Mouse (Mus musculus) hindbrain, embryonic 16.5 days (tissue): ENCODE measurements at regions not wholly inside any gene's neighbourhood (a gene's known extent, or its start where the extent isn't known, plus 50 kb on each side); places are given as distances from the start of the nearest gene placed in this dataset.

Source experiments
- ATAC-seq: fragments of 200-750 bp; cut with Nextera tagmentation; 2 replicates; pipeline ENCODE4 v1.8.0; 2017; ENCODE audit warnings: moderate TSS enrichment, moderate library complexity
- H3K27ac ChIP-seq: fragments of 300-500 bp; sonication (generic); 2 replicates; pipeline ENCODE4 v1.5.1; 2014; ENCODE audit warnings: low read depth, mild to moderate bottlenecking, control low read depth, low read length, moderate library complexity
- H3K27me3 ChIP-seq: fragments of 300-500 bp; sonication (generic); replicated peaks from 2 replicates; pipeline ENCODE4 v1.6.1; 2014; ENCODE audit warnings: low read length; ENCODE audit not compliant: control insufficient read depth, insufficient read depth
- H3K36me3 ChIP-seq: fragments of 300-500 bp; sonication (generic); 2 replicates; pipeline ENCODE4 v1.6.1; 2014; ENCODE audit warnings: mild to moderate bottlenecking, low read length, moderate library complexity, mixed read lengths; ENCODE audit not compliant: control insufficient read depth, insufficient read depth
- H3K4me1 ChIP-seq: fragments of 300-500 bp; sonication (generic); 2 replicates; pipeline ENCODE4 v1.6.1; 2014; ENCODE audit warnings: low read depth, low read length; ENCODE audit not compliant: control insufficient read depth, insufficient read depth
- H3K4me2 ChIP-seq: fragments of 300-500 bp; sonication (generic); 2 replicates; pipeline ENCODE4 v1.6.1; 2014; ENCODE audit warnings: mild to moderate bottlenecking, low read length, control low read depth, moderate library complexity
- H3K4me3 ChIP-seq: fragments of 300-500 bp; sonication (generic); 2 replicates; pipeline ENCODE4 v1.5.1; 2014; ENCODE audit warnings: mild to moderate bottlenecking, low read length, control low read depth, moderate library complexity
- H3K9ac ChIP-seq: fragments of 300-500 bp; sonication (generic); 2 replicates; pipeline ENCODE4 v1.6.1; 2014; ENCODE audit warnings: low read depth, mild to moderate bottlenecking, control low read depth, low read length, moderate library complexity
- H3K9me3 ChIP-seq: fragments of 300-500 bp; sonication (generic); 2 replicates; pipeline ENCODE4 v1.6.1; 2014; ENCODE audit warnings: mild to moderate bottlenecking, low read length, moderate library complexity; ENCODE audit not compliant: control insufficient read depth
- WGBS: fragments of 180-500 bp; shearing (Covaris S2); extraction: QIAGEN DNeasy Blood & Tissue Kit; methylation state at CpG from one replicate; pipeline ENCODE4 v1.1.7; 2014; 5-methylcytosine and 5-hydroxymethylcytosine counted together

DNA sequence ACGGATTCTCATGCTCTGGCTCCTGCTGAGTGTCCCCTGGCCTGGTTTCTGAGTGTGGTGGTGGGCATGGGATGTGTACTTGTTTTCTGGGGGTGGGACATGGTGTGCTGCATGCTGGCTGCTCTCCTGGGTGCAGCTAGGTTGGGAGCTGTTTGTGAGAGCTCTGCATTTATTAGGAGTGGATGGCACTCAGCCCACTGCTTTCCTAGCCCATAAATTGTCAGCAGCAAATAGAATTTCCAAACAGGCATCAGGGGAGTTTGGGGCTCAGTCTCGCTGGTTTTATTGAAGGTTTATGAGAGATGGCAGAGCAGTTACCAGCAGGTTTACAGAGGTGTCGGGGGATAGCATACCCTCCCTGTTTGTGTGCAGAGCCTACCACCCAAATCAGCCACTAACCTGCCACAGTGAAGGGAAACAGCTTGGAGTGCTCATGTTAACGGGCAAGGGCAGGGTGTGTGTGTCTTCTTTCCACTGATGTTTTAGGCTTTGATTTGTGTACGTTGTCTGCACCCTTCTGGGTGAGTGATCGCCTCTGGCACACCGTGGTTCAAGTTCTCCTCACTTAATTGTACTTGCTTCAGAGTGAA is 372.6 kb downstream of the Eipr1 start:
- 45% methylated on average over 7 of the region's 7 CpGs for WGBS
- Histone ChIP-seq H3K4me3 (no peak overlapping the region), H3K36me3 (no peaks in the 10 kb centered on the region), H3K9ac (no peak overlapping the region), H3K27me3 (no peaks in the 10 kb centered on the region), H3K27ac (no peak overlapping the region; the same call in 1 of the 2 replicates), H3K4me1 (peaks cover 3% of the 10 kb centered on the region), H3K4me2 (no peak overlapping the region), H3K9me3 (no peaks in the 10 kb centered on the region)
- ATAC-seq, result peak; percentile 50; the same call in 1 of the 2 replicates

DNA sequence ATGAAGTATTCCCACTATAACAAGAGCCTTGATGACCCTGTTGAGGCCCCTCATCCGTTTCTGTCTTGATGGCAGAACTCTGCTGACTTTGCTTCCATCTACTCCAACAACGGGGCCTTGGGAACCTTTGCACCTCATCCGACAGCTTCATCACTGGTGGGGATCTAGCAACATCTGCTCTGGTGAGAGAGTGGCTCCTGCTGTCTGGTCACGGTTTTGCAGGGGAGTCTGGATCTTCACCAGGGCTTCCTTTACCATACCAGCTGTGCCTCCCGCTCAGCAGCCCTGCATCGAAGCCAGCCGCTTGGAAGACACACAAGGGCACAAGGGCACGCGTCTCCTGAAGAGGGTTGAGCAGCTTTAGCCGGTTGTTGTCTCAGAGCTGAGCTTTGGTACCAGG is 377.2 kb downstream of the Eipr1 start:
- Histone ChIP-seq H3K9me3 (no peaks in the 10 kb centered on the region), H3K9ac (no peak overlapping the region), H3K36me3 (no peaks in the 10 kb centered on the region), H3K4me1 (peaks cover 3% of the 10 kb centered on the region), H3K4me2 (no peak overlapping the region), H3K27ac (peak overlapping the region; percentile 35), H3K27me3 (no peaks in the 10 kb centered on the region), H3K4me3 (no peak overlapping the region)
- WGBS, result 37% methylated on average over 10 of the region's 10 CpGs
- peak; percentile 79 for ATAC-seq

DNA sequence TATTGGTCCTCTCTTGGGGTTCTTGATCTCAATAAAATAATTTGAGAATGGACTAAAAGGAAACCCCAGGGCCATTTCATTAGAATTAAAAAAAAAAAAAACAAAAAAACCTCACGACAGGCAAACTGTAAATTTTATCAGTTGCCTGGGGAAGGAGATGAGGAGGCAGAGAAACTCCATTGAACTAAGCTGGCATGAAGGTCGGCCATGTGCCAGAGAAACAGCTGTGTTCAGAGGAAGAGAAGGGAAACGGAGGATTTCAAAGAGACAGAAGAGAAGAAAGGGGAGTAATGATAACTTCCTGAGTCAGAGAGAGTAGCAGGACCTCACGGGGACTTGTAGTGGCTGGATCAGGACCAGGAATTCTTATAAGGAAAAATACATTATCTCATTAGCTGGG is 377.7 kb downstream of the Eipr1 start:
- H3K4me2 ChIP-seq, result no peak overlapping the region
- no peak for ATAC-seq
- no peak overlapping the region; the same call in 1 of the 2 replicates for H3K27ac ChIP-seq
- H3K9ac ChIP-seq, result no peak overlapping the region
- H3K36me3 ChIP-seq, result no peaks in the 10 kb centered on the region
- H3K4me3 ChIP-seq, result no peak overlapping the region
- H3K4me1 ChIP-seq, result peaks cover under 1% of the 10 kb centered on the region
- no peaks in the 10 kb centered on the region for H3K9me3 ChIP-seq
- no peaks in the 10 kb centered on the region for H3K27me3 ChIP-seq
- 47% methylated on average over 4 of the region's 4 CpGs for WGBS

DNA sequence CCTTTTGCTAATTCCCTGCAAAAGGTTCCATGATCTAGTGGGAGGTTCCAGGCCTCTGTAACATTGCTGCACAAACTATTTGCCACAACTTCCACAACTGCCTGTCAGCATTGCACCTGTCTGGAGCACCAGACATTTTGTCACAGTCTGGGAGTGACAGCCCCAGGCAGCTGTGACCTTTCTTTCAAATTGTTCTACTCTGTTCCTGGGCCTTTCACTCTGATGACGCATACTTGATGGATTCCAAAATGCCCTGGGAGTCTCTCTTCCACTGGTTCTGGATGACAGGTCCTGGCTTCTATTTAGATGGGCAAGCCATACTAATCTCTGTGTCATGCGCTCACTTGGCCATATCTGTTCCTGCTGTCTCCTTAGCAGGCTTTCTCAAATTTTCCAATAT is 382.7 kb downstream of the Eipr1 start:
- WGBS, result 90% methylated on average over 2 of the region's 2 CpGs
- H3K4me1 ChIP-seq, result peaks cover 19% of the 10 kb centered on the region
- no peak overlapping the region for H3K4me2 ChIP-seq
- no peak overlapping the region for H3K9ac ChIP-seq
- no peaks in the 10 kb centered on the region for H3K36me3 ChIP-seq
- H3K4me3 ChIP-seq, result no peak overlapping the region
- no peak overlapping the region for H3K27ac ChIP-seq
- H3K9me3 ChIP-seq, result no peaks in the 10 kb centered on the region
- ATAC-seq, result no peak
- H3K27me3 ChIP-seq, result no peaks in the 10 kb centered on the region

DNA sequence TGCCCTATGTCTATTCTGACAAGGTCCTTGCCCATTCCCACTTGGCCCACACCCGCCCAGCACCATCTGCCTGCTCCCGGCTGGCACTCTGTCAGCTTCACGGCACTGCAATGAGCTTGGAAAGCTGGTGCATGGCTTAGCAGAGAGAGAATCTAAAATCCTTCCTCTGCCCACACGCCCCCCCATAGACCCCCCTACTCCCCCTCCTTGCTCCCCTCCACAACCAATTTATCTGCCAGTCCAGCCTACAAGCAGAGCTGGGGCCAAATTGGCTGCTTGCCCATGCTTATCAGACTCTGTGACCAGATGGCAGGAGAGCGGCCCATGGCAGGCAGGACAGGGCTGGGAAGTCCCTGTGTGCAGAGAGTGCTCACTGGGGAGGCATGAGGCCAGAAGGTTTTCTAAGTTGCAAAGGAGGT is 385.3 kb downstream of the Eipr1 start:
- peak overlapping the region; percentile 74 for H3K27ac ChIP-seq
- H3K36me3 ChIP-seq, result no peaks in the 10 kb centered on the region
- WGBS, result 16% methylated on average over 5 of the region's 5 CpGs
- H3K9me3 ChIP-seq, result no peaks in the 10 kb centered on the region
- H3K27me3 ChIP-seq, result no peaks in the 10 kb centered on the region
- no peak overlapping the region for H3K4me2 ChIP-seq
- H3K9ac ChIP-seq, result 0 out of 2 replicates have a peak overlapping the region, but pooled peaks have one; percentile 13
- ATAC-seq, result peak; percentile 85
- H3K4me1 ChIP-seq, result peaks cover 32% of the 10 kb centered on the region
- no peak overlapping the region for H3K4me3 ChIP-seq

DNA sequence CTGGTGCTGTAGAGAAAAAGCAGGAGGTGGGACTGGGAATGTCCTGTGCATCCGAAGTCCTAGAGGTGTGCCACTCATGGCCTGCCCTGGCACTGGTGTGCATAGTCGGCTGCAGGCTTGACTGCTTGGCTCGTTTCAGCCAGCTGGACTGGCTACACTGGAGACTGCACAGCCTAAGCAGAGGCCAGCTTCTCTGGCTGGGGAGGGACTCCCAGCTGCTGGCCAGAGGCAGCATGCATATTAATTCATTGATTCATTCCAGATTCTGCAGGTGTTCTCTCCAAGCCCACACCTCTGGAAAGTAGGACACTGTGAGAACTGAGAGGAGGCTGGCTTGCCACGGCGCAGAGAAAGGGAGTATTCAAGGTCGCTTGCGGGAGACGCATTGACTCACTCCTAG is 385.9 kb downstream of the Eipr1 start:
- Histone ChIP-seq H3K27me3 (no peaks in the 10 kb centered on the region), H3K36me3 (no peaks in the 10 kb centered on the region), H3K9ac (0 out of 2 replicates have a peak overlapping the region, but pooled peaks have one; percentile 15), H3K27ac (peak overlapping the region; percentile 74), H3K4me2 (no peak overlapping the region), H3K4me1 (peaks cover 38% of the 10 kb centered on the region), H3K4me3 (no peak overlapping the region), H3K9me3 (no peaks in the 10 kb centered on the region)
- 54% methylated on average over 8 of the region's 8 CpGs for WGBS
- ATAC-seq, result peak; percentile 73

DNA sequence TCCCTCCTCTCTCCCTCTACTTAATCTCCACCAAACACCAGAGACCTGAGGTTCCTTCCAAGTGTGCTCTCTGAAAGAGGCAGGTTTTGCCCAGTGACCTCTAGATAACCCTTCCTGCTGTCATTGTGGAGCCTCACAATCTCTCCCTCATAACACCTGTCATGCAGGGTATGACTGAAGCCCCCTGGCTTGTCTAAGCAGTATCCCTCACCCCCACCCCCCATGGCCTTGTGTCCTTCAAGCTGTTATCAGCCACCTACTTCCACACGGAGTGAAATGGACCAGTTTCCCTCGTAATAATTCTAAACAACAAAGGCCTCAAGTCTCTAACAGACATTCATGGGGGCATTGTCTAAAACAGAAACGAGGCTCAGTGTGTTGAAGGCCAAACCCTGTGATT is 387.6 kb upstream of the Myt1l start:
- no peak overlapping the region for H3K4me2 ChIP-seq
- H3K9me3 ChIP-seq, result no peaks in the 10 kb centered on the region
- peak overlapping the region; percentile 76 for H3K27ac ChIP-seq
- no peaks in the 10 kb centered on the region for H3K27me3 ChIP-seq
- no peaks in the 10 kb centered on the region for H3K36me3 ChIP-seq
- peaks cover 44% of the 10 kb centered on the region for H3K4me1 ChIP-seq
- peak overlapping the region; percentile 37; the same call in 1 of the 2 replicates for H3K9ac ChIP-seq
- no peak for ATAC-seq
- H3K4me3 ChIP-seq, result no peak overlapping the region
- whole genome bisulfite sequencing, result 43% methylated on average over 3 of the region's 3 CpGs

DNA sequence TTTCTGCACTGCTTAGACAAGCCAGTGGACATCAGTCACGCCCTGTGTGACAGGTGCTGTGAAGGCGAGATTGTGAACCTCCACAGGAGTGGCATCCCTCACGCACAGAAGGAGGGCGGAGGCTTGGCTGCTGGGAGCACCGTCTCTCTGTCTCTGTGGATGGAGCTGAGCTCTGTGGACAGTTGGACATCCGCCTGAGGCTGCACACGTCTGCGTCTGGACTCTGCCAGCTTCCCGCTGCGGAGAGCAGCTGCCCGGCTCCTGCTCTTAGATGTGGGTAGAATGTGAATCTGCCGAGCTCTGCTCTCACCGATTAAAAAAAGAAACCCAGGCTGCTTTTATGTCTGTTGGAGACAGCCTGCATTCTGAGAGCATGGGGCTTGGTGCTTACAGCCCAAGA is 387.1 kb upstream of the Myt1l start:
- Histone ChIP-seq H3K4me3 (no peak overlapping the region), H3K36me3 (no peaks in the 10 kb centered on the region), H3K4me1 (peaks cover 44% of the 10 kb centered on the region), H3K9ac (peak overlapping the region; percentile 37), H3K9me3 (no peaks in the 10 kb centered on the region), H3K27ac (peak overlapping the region; percentile 76), H3K4me2 (peak overlapping the region; percentile 18; the same call in 1 of the 2 replicates), H3K27me3 (no peaks in the 10 kb centered on the region)
- ATAC-seq, result peak; percentile 79
- WGBS, result 19% methylated on average over 13 of the region's 13 CpGs

DNA sequence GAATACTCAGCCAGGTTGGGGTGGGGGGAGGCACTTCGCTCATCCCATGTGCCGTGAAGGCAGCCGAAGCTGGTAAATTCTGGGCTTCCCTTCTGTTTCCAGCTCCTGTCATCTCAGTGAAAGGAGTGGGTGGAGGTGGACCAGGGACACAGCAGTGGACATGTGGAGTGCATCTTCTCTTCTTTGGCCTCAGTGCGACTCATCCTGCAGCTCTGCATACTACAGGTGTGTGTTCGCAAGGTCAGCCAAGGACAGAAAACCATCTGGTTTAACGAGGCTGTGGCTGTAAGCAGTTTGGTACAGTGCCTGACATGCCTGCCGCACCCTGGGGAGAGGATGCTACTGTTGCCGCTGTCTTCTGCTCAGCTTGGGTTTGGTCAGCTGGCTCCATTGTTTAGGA is 386.3 kb upstream of the Myt1l start:
- WGBS, result 60% methylated on average over 8 of the region's 8 CpGs
- ATAC-seq, result no peak

More for the DNA sequence above, 386.3 kb upstream of the Myt1l start:
- peak overlapping the region; percentile 76 for H3K27ac ChIP-seq
- no peaks in the 10 kb centered on the region for H3K36me3 ChIP-seq
- H3K4me1 ChIP-seq, result peaks cover 37% of the 10 kb centered on the region
- H3K9me3 ChIP-seq, result no peaks in the 10 kb centered on the region
- no peak overlapping the region for H3K9ac ChIP-seq
- H3K27me3 ChIP-seq, result no peaks in the 10 kb centered on the region
- no peak overlapping the region for H3K4me3 ChIP-seq
- H3K4me2 ChIP-seq, result peak overlapping the region; percentile 18; the same call in 1 of the 2 replicates
